In the genomic region with DNA sequence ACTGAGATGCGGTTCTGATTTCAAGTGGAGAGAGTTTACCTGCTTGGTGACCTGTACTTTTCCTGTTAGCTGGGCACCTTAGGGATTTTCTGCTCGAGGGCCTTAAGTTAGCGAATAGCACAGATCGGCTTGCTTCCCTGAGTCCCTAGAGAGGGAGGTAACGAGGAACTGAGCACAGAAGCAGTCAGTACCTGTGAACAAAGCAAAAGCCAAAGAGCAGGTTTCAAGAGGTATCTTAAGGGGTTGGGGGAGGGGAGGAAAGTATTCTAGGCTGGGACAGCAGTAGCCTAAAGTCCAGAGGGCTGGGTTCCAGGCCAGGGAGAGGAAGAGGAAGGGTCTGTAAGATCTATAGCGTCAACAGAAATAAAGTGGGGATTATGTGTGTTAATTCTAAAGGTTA, we compare ENCODE assay signal across 1 mouse cellular context.
TF ChIP-seq lines count a peak whose summit lies in the region.

No protein-coding gene starts in this region.

TF ChIP-seq in MEL, 35 proteins besides CTCF, POLR2A, EP300 and RAD21 (continued from another document):
- TF ChIP-seq CHD1 (IDR thresholded peaks at IDR 0.05; ENCODE audit: low read depth, low read length) (no peak; the same call in 1 of the 2 replicates), ZC3H11A (IDR thresholded peaks at IDR 0.05; ENCODE audit: low read depth, low read length) (no peak), ETS1 (IDR thresholded peaks at IDR 0.05; ENCODE audit: low read depth, low read length) (no peak), ZNF384 (IDR thresholded peaks at IDR 0.05; ENCODE audit: low read depth, low read length) (no peak), SIN3A (IDR thresholded peaks at IDR 0.05; ENCODE audit: low read length) (no peak; the same call in 1 of the 2 replicates), TBP (IDR thresholded peaks at IDR 0.05; ENCODE audit: low read depth, low read length) (no peak), ELF1 (IDR thresholded peaks at IDR 0.05; ENCODE audit: low read depth, low read length) (no peak), USF2 (IDR thresholded peaks at IDR 0.05; ENCODE audit: borderline replicate concordance in 1 of 2, insufficient read depth in 1 of 2, low read depth in 1 of 2, low read length in 2 of 2) (no peak), JUND (IDR thresholded peaks at IDR 0.05; ENCODE audit: low read depth, low read length) (no peak), MYB (IDR thresholded peaks at IDR 0.05; ENCODE audit: low read depth, low read length) (no peak), HCFC1 (IDR thresholded peaks at IDR 0.05; ENCODE audit: low read depth, low read length) (no peak), SMC3 (IDR thresholded peaks at IDR 0.05; ENCODE audit: low read depth, low read length) (no peak), NRF1 (IDR thresholded peaks at IDR 0.05; ENCODE audit: insufficient read depth, low read depth, low read length, poor library complexity, severe bottlenecking) (no peak), TCF12 (IDR thresholded peaks at IDR 0.05; ENCODE audit: low read depth, low read length) (no peak), MAX (IDR thresholded peaks at IDR 0.05; ENCODE audit: low read length) (no peak)
